Mouse (Mus musculus): ENCODE measurements around the gene Zfp580. TPM values are rescaled to one million over a fixed set of nuclear protein-coding genes. Genes with fewer than 3 reads are reported as not detected.

The Zfp580 gene
- total RNA-seq, 2 experiments from 2014 or later: 36.8 to 41.7 TPM

- no peak for DNase-seq (ENCODE audit: low spot score in 2 of 2)
- intact Hi-C loops (cut with DNase I): no loop called here
These were observed 20.6 kb upstream of the Zfp580 start for GRCm38 (mm10) chr7:5030554-5031275.

GRCm38 (mm10) chr7:5031496-5031895 lies 19.8 kb upstream of the Zfp580 start:
- intact Hi-C loops (cut with DNase I): no loop called here
- DNase-seq (ENCODE audit: low spot score in 2 of 2): no peak

- no peak for DNase-seq (ENCODE audit: low spot score in 2 of 2)
- intact Hi-C loops (cut with DNase I): no loop called here
These were observed 17.5 kb upstream of the Zfp580 start, which contains the start of gene 4632433K11Rik for GRCm38 (mm10) chr7:5033818-5034217. TSS of gene 4632433K11Rik (plus strand) at chr7:5034118.

- intact Hi-C loops (cut with DNase I): no loop called here
- no peak for DNase-seq (ENCODE audit: low spot score in 2 of 2)
These were observed 15.7 kb upstream of the Zfp580 start for GRCm38 (mm10) chr7:5035628-5036027.

GRCm38 (mm10) chr7:5036136-5036535 lies 15.2 kb upstream of the Zfp580 start:
- intact Hi-C loops (cut with DNase I): no loop called here
- DNase-seq (ENCODE audit: low spot score in 2 of 2): no peak

- intact Hi-C loops (cut with DNase I): no loop called here
- DNase-seq (ENCODE audit: low spot score in 2 of 2): no peak
These were observed 14.3 kb upstream of the Zfp580 start for GRCm38 (mm10) chr7:5037026-5037425.

GRCm38 (mm10) chr7:5037467-5037866 lies 13.9 kb upstream of the Zfp580 start:
- intact Hi-C loops (cut with DNase I): no loop called here
- no peak for DNase-seq (ENCODE audit: low spot score in 2 of 2)

GRCm38 (mm10) chr7:5038109-5038732 lies 13.1 kb upstream of the Zfp580 start, which contains the start of gene Zfp784:
TSS of gene Zfp784 (minus strand) at chr7:5038446.
- DNase-seq (ENCODE audit: low spot score in 2 of 2): peak; percentile 91 to 93
- intact Hi-C loops (cut with DNase I): no loop called here

- DNase-seq (ENCODE audit: low spot score in 2 of 2): no peak
- intact Hi-C loops (cut with DNase I): no loop called here
These were observed 12.4 kb upstream of the Zfp580 start for GRCm38 (mm10) chr7:5038940-5039339.

- no peak for DNase-seq (ENCODE audit: low spot score in 2 of 2)
- intact Hi-C loops (cut with DNase I): no loop called here
These were observed 6.4 kb upstream of the Zfp580 start for GRCm38 (mm10) chr7:5044981-5045380.

GRCm38 (mm10) chr7:5046112-5046511 lies 5.2 kb upstream of the Zfp580 start:
- intact Hi-C loops (cut with DNase I): no loop called here
- no peak for DNase-seq (ENCODE audit: low spot score in 2 of 2)

- no peak for DNase-seq (ENCODE audit: low spot score in 2 of 2)
- intact Hi-C loops (cut with DNase I): loop anchor here (1.0 kb wide), 1 partner anchor 104 kb away; no protein-coding TSS in a partner anchor
These were observed 4.0 kb upstream of the Zfp580 start for GRCm38 (mm10) chr7:5047313-5047712.

GRCm38 (mm10) chr7:5052438-5052837 lies 1.1 kb downstream of the Zfp580 start:
- intact Hi-C loops (cut with DNase I): no loop called here
- no peak for DNase-seq (ENCODE audit: low spot score in 2 of 2)

- intact Hi-C loops (cut with DNase I): no loop called here
- DNase-seq (ENCODE audit: low spot score in 2 of 2): no peak
These were observed 1.6 kb downstream of the Zfp580 start for GRCm38 (mm10) chr7:5052931-5053343.

GRCm38 (mm10) chr7:5053456-5054179 lies 2.3 kb downstream of the Zfp580 start:
- intact Hi-C loops (cut with DNase I): no loop called here
- peak in 1 of 2 experiments; percentile 55 for DNase-seq (ENCODE audit: low spot score in 2 of 2)

- intact Hi-C loops (cut with DNase I): no loop called here
- peak; percentile 64 to 72 for DNase-seq (ENCODE audit: low spot score in 2 of 2)
These were observed 5.4 kb downstream of the Zfp580 start for GRCm38 (mm10) chr7:5056651-5057263.

GRCm38 (mm10) chr7:5057381-5057780 lies 6.0 kb downstream of the Zfp580 start:
- DNase-seq (ENCODE audit: low spot score in 2 of 2): no peak
- intact Hi-C loops (cut with DNase I): no loop called here

- intact Hi-C loops (cut with DNase I): no loop called here
- no peak for DNase-seq (ENCODE audit: low spot score in 2 of 2)
These were observed 6.5 kb downstream of the Zfp580 start for GRCm38 (mm10) chr7:5057804-5058203.

- no peak for DNase-seq (ENCODE audit: low spot score in 2 of 2)
- intact Hi-C loops (cut with DNase I): no loop called here
These were observed 7.3 kb downstream of the Zfp580 start for GRCm38 (mm10) chr7:5058631-5059030.

GRCm38 (mm10) chr7:5059421-5059820 lies 8.1 kb downstream of the Zfp580 start:
- intact Hi-C loops (cut with DNase I): no loop called here
- no peak for DNase-seq (ENCODE audit: low spot score in 2 of 2)
